Mouse (Mus musculus): ENCODE data around the gene Polr3b. TPM values are rescaled to one million over a fixed set of nuclear protein-coding genes. Genes with fewer than 3 reads are reported as not detected.

Polr3b gene
- polyA plus RNA-seq, 1 experiment from 2014 or later: 19.5 TPM

DNA sequence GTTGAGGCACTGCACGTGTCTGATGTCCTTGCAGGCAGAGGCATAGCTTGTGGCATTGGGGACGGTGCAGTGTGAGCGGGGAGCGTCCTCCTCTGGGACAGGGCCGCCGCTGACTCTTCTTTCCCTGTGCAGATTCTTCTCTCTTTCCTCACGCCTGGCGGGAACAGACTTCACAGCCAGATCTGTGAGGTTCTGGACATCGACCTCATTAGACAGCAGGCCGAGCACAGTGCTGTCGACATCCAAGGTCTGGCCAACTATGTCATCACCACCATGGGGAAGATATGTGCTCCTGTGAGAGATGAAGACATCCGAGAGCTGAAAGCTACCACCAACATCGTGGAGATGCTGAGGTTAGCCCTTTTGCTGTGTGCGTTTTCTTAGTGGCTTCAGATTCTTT is 31.1 kb upstream of the Polr3b start:
- Histone ChIP-seq H3K4me1 (no peaks in the 10 kb centered on the region), H3K27ac (replicated peaks) (no peak overlapping the region), H3K4me3 (no peak overlapping the region), H3K9me3 (no peaks in the 10 kb centered on the region), H3K27me3 (replicated peaks; ENCODE audit: low read depth, poor library complexity, severe bottlenecking) (no peaks in the 10 kb centered on the region), H3K36me3 (replicated peaks) (no peaks in the 10 kb centered on the region)
- DNase-seq (ENCODE audit: low spot score): no peak
- WGBS: 87% methylated on average over 14 of the region's 14 CpGs

- 83% methylated on average over 2 of the region's 2 CpGs for whole genome bisulfite sequencing
- Histone ChIP-seq H3K4me1 (no peaks in the 10 kb centered on the region), H3K4me3 (no peak overlapping the region), H3K9me3 (no peaks in the 10 kb centered on the region), H3K27ac (replicated peaks) (no peak overlapping the region), H3K36me3 (replicated peaks) (no peaks in the 10 kb centered on the region), H3K27me3 (replicated peaks; ENCODE audit: low read depth, poor library complexity, severe bottlenecking) (no peaks in the 10 kb centered on the region)
- DNase-seq (ENCODE audit: low spot score): no peak
Measured at GRCm38 (mm10) chr10:84591640-84592148, 30.4 kb upstream of the Polr3b start.

DNA sequence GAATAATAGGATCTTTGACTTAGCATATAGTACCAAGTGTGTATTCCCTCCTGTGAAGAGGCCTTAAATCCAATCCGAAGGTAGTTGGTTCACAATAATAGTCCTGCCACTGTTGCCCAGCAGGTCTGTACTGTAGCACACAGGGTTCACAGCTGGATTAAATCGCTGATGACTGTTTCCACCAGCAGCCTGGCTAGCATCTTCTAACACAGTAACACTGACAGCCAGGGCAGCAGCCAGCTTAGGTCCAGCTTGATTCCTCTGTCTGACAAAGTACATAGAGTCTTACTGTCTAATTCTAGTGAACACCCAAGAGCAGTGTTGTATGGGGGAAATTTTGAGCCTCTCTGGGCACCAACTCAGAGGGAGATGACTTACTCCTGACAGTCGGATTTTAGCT is 29.3 kb upstream of the Polr3b start:
- WGBS: 62% methylated on average over 3 of the region's 3 CpGs
- no peak for DNase-seq (ENCODE audit: low spot score)

GRCm38 (mm10) chr10:84597127-84597785 is 24.8 kb upstream of the Polr3b start:
- H3K27ac ChIP-seq (replicated peaks): no peak overlapping the region
- no peaks in the 10 kb centered on the region for H3K36me3 ChIP-seq (replicated peaks)
- 70% methylated on average over 3 of the region's 3 CpGs for WGBS
- no peak overlapping the region for H3K4me3 ChIP-seq
- no peaks in the 10 kb centered on the region for H3K4me1 ChIP-seq
- no peak for DNase-seq (ENCODE audit: low spot score)
- no peaks in the 10 kb centered on the region for H3K9me3 ChIP-seq
- no peaks in the 10 kb centered on the region for H3K27me3 ChIP-seq (replicated peaks; ENCODE audit: low read depth, poor library complexity, severe bottlenecking)

More for the DNA sequence above, 29.3 kb upstream of the Polr3b start:
- H3K4me3 ChIP-seq: no peak overlapping the region
- H3K9me3 ChIP-seq: no peaks in the 10 kb centered on the region
- H3K27me3 ChIP-seq (replicated peaks; ENCODE audit: low read depth, poor library complexity, severe bottlenecking): no peaks in the 10 kb centered on the region
- H3K36me3 ChIP-seq (replicated peaks): no peaks in the 10 kb centered on the region
- H3K4me1 ChIP-seq: no peaks in the 10 kb centered on the region
- H3K27ac ChIP-seq (replicated peaks): no peak overlapping the region

- H3K4me3 ChIP-seq: no peak overlapping the region
- 19% methylated on average over 1 of the region's 1 CpGs for WGBS
- no peaks in the 10 kb centered on the region for H3K27me3 ChIP-seq (replicated peaks; ENCODE audit: low read depth, poor library complexity, severe bottlenecking)
- no peak overlapping the region for H3K27ac ChIP-seq (replicated peaks)
- no peaks in the 10 kb centered on the region for H3K9me3 ChIP-seq
- H3K4me1 ChIP-seq: no peaks in the 10 kb centered on the region
- DNase-seq (ENCODE audit: low spot score): no peak
- H3K36me3 ChIP-seq (replicated peaks): no peaks in the 10 kb centered on the region
Measured at GRCm38 (mm10) chr10:84598172-84598571, 23.9 kb upstream of the Polr3b start.

DNA sequence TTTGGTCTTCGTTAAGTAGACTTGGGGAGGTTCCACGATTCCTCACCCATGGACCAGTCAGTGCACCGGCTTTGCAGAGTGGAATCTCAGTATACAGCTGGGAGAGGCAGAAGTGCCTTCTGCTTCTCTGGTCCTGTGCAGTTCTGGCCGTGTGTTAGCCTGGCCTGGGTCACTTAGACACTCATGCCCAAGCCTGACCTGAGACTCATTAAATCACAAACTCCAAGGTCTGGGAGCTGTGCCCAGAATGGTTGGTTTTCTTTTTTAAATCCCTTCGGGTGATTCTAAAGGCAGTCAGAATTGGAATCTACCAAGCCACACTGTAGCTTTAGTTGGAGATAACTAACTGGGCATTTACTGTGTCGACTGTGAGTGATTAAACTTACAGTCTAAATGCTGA is 22.0 kb upstream of the Polr3b start:
- Histone ChIP-seq H3K27me3 (replicated peaks; ENCODE audit: low read depth, poor library complexity, severe bottlenecking) (no peaks in the 10 kb centered on the region), H3K36me3 (replicated peaks) (no peaks in the 10 kb centered on the region), H3K9me3 (no peaks in the 10 kb centered on the region), H3K4me3 (no peak overlapping the region), H3K4me1 (no peaks in the 10 kb centered on the region), H3K27ac (replicated peaks) (no peak overlapping the region)
- DNase-seq (ENCODE audit: low spot score): no peak
- 86% methylated on average over 6 of the region's 6 CpGs for WGBS

DNA sequence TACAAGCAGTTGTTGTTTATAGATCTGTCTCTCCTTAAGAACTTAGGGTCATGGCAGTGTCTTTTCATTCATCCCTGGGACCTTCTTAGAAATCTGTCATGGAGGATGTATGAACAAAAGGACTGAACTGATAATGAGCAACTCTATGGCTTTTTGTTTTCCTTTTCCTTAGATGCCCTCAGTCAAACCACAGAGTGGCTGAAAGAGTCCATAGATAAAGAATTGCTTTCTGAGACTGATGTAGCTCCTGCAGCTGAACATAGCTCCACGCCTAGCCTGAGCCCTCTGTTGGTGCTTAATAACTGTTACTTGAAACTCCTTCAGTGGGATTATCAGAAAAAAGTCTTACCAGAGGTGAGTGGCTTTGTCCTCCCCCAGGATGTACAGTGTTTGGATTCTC is 17.8 kb upstream of the Polr3b start:
- no peak for DNase-seq (ENCODE audit: low spot score)
- H3K9me3 ChIP-seq: no peaks in the 10 kb centered on the region
- H3K27ac ChIP-seq (replicated peaks): no peak overlapping the region
- WGBS: 72% methylated on average over 1 of the region's 1 CpGs
- no peaks in the 10 kb centered on the region for H3K27me3 ChIP-seq (replicated peaks; ENCODE audit: low read depth, poor library complexity, severe bottlenecking)
- H3K4me3 ChIP-seq: no peak overlapping the region
- H3K36me3 ChIP-seq (replicated peaks): no peaks in the 10 kb centered on the region
- H3K4me1 ChIP-seq: no peaks in the 10 kb centered on the region

DNA sequence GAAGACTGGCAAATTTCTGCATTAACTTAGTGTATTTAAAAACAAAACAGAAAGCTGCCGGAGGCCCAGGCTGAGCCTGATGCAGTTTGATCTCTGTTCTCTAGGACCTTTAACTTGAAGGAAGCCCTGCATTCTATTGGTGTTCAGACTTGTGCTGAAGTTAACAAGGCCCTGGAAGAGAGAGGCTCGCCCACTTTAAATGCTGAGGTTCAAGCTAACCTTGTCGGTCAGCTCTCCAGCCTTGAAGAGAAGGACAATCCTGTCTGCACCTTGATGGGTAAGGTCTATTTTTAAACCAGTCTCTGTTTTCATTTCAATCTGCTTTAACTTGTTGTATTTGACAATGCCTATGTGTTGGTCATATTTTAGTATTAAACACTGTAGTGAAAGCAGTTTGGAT is 13.7 kb upstream of the Polr3b start:
- Histone ChIP-seq H3K27me3 (replicated peaks; ENCODE audit: low read depth, poor library complexity, severe bottlenecking) (no peaks in the 10 kb centered on the region), H3K4me3 (no peak overlapping the region), H3K36me3 (replicated peaks) (no peaks in the 10 kb centered on the region), H3K4me1 (peaks cover 12% of the 10 kb centered on the region), H3K9me3 (no peaks in the 10 kb centered on the region), H3K27ac (replicated peaks) (no peak overlapping the region)
- 87% methylated on average over 3 of the region's 3 CpGs for WGBS
- DNase-seq (ENCODE audit: low spot score): no peak

- DNase-seq (ENCODE audit: low spot score): no peak
- 50% methylated on average over 4 of the region's 4 CpGs for WGBS
- Histone ChIP-seq H3K9me3 (no peaks in the 10 kb centered on the region), H3K4me3 (no peak overlapping the region), H3K36me3 (replicated peaks) (no peaks in the 10 kb centered on the region), H3K27me3 (replicated peaks; ENCODE audit: low read depth, poor library complexity, severe bottlenecking) (no peaks in the 10 kb centered on the region), H3K27ac (replicated peaks) (no peak overlapping the region), H3K4me1 (peaks cover 12% of the 10 kb centered on the region)
Measured at GRCm38 (mm10) chr10:84610324-84610723, 11.8 kb upstream of the Polr3b start.

- WGBS: 66% methylated on average over 3 of the region's 3 CpGs
- DNase-seq (ENCODE audit: low spot score): peak; percentile 12
- Histone ChIP-seq H3K36me3 (replicated peaks) (no peaks in the 10 kb centered on the region), H3K27me3 (replicated peaks; ENCODE audit: low read depth, poor library complexity, severe bottlenecking) (no peaks in the 10 kb centered on the region), H3K27ac (replicated peaks) (no peak overlapping the region), H3K9me3 (no peaks in the 10 kb centered on the region), H3K4me1 (peaks cover 12% of the 10 kb centered on the region), H3K4me3 (no peak overlapping the region)
Measured at GRCm38 (mm10) chr10:84610783-84611182, 11.3 kb upstream of the Polr3b start.

DNA sequence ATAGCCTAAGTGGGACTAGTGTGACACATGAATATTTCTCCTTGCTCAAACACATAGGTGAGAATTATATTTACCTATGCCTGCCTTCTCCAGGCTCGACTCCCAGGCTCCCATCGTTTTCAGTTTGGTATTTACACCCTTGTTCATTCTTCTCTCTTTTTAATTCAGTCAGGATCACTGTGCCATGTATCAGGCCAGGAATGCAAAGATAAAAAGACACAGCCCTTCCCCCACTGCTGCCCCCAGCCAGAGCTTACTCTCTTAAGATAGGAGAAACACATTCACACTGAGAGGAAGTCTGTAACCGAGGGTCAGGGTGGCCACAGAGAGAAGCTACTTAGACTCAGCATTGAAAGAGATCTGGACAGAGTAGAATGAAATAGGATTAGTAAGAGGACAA is 10.4 kb upstream of the Polr3b start:
- no peak for DNase-seq (ENCODE audit: low spot score)
- Histone ChIP-seq H3K27me3 (replicated peaks; ENCODE audit: low read depth, poor library complexity, severe bottlenecking) (no peaks in the 10 kb centered on the region), H3K4me3 (no peak overlapping the region), H3K4me1 (peaks cover 12% of the 10 kb centered on the region), H3K9me3 (no peaks in the 10 kb centered on the region), H3K36me3 (replicated peaks) (no peaks in the 10 kb centered on the region), H3K27ac (replicated peaks) (no peak overlapping the region)
- 56% methylated on average over 3 of the region's 3 CpGs for whole genome bisulfite sequencing

- no peaks in the 10 kb centered on the region for H3K36me3 ChIP-seq (replicated peaks)
Measured at GRCm38 (mm10) chr10:84612281-84612680, 9.8 kb upstream of the Polr3b start.

GRCm38 (mm10) chr10:84613366-84613765 is 8.7 kb upstream of the Polr3b start:
- Histone ChIP-seq H3K4me1 (peaks cover 12% of the 10 kb centered on the region), H3K9me3 (no peaks in the 10 kb centered on the region), H3K4me3 (no peak overlapping the region), H3K27ac (replicated peaks) (no peak overlapping the region), H3K27me3 (replicated peaks; ENCODE audit: low read depth, poor library complexity, severe bottlenecking) (no peaks in the 10 kb centered on the region), H3K36me3 (replicated peaks) (no peaks in the 10 kb centered on the region)
- WGBS: 88% methylated on average over 8 of the region's 8 CpGs
- DNase-seq (ENCODE audit: low spot score): no peak

More at GRCm38 (mm10) chr10:84612281-84612680, 9.8 kb upstream of the Polr3b start:
- no peak for DNase-seq (ENCODE audit: low spot score)
- WGBS: 80% methylated on average over 2 of the region's 2 CpGs
- no peak overlapping the region for H3K4me3 ChIP-seq
- no peaks in the 10 kb centered on the region for H3K27me3 ChIP-seq (replicated peaks; ENCODE audit: low read depth, poor library complexity, severe bottlenecking)
- no peaks in the 10 kb centered on the region for H3K9me3 ChIP-seq
- no peak overlapping the region for H3K27ac ChIP-seq (replicated peaks)
- peaks cover 12% of the 10 kb centered on the region for H3K4me1 ChIP-seq
